Mouse (Mus musculus) layer of hippocampus, adult 6 months (tissue): ENCODE measurements around the gene Map2k4. TPM values are rescaled to one million over a fixed set of nuclear protein-coding genes. Genes with fewer than 3 reads are reported as not detected.

Experiments
- long read RNA-seq, 2 experiments: library from polyadenylated mRNA; unstranded; transcript quantifications; one replicate each; pipeline ENCODE4 v2.0.0; 2019 to 2020
- microRNA-seq: library from miRNA; unstranded; fragments of <30 nt; microRNA quantifications from one replicate; pipeline ENCODE4 v1.2.0, GENCODE M21; 2020
- polyA plus RNA-seq: library from polyadenylated mRNA; unstranded; fragments of <200 nt; fragmentation: Nextera tagmentation; gene quantifications from 2 replicates; pipeline ENCODE4 v1.2.3, GENCODE M21; 2021

The Map2k4 gene
- polyA plus RNA-seq: 128 and 165 TPM in 2 replicates
- long read RNA-seq, experiment 1, transcript Map2k4-201 (11 exons, 3,695 nt): major isoform, 11 of 60 reads
- long read RNA-seq, experiment 1, partial matches to known transcripts: 9 of 60 reads
- long read RNA-seq, experiment 1, other reads (novel, unspliced or antisense): 40 of 60 reads
- long read RNA-seq, experiment 2, transcript Map2k4-201 (11 exons, 3,695 nt): major isoform, 56 of 236 reads
- long read RNA-seq, experiment 2, partial matches to known transcripts: 36 of 236 reads
- long read RNA-seq, experiment 2, other reads (novel, unspliced or antisense): 144 of 236 reads

GRCm38 (mm10) chr11:65788154-65788553 lies at the start of gene Map2k4:
TSS of gene Map2k4 (minus strand) at chr11:65788297.

GRCm38 (mm10) chr11:65806909-65807504 lies 18.9 kb upstream of the Map2k4 start, which contains the start of gene Zkscan6:
TSS of gene Zkscan6 (plus strand) at chr11:65807175.

Small RNA genes within 50 kb of the gene (microRNA-seq; reads per million reads assigned to microRNA genes)
- gene Mir744: 46,828 reads per million, percentile 99 among the genes with 10 or more reads in this experiment

Other genes starting within 250 kb of the Map2k4 start
- gene Zkscan6, start 18.9 kb upstream of the Map2k4 start, polyA plus RNA-seq: 11.2 and 12.1 TPM in 2 replicates